Comparison of ENCODE assay signal across 19 mouse cellular contexts in genomic region chr1:169080686-169081085, GRCm38 (mm10).
DNase-seq lines count a peak whose midpoint lies in the region; TF ChIP-seq lines count a peak whose summit lies in the region.
"Had no signal": no experiment of that assay in that cellular context is flagged by ENCODE, and none has a peak within 500 bp of the region (broad histone marks: within the 10 kb centered on the region; RNA-seq: fewer than 3 reads in every experiment).

No protein-coding gene starts in this region.

- no peak for TF ChIP-seq CTCF in layer of hippocampus, adult 2 months (conservative IDR thresholded peaks at IDR 0.05)

- no peak overlapping the region for H3K27ac ChIP-seq in layer of hippocampus, adult 2 months
- H3K27ac ChIP-seq: embryonic facial prominence, embryonic 13.5 days; embryonic facial prominence, embryonic 15.5 days; forebrain, embryonic 10.5 days; forebrain, embryonic 12.5 days had no signal

- H3K4me3 ChIP-seq in layer of hippocampus, adult 2 months: no peak overlapping the region
- H3K4me3 ChIP-seq: embryonic facial prominence, embryonic 13.5 days; embryonic facial prominence, embryonic 15.5 days; erythroblast, embryonic 14.5 days; forebrain, embryonic 10.5 days; forebrain, embryonic 12.5 days had no signal

- DNase-seq in cerebellum, postnatal 14 days: peak; percentile 27 to 43
- no peak for DNase-seq in cerebellum, adult 9-11 months
- peak; percentile 19 to 37 for DNase-seq in layer of hippocampus, adult 2 months (ENCODE audit: low spot score in 2 of 2)
- no peak for DNase-seq in layer of hippocampus, adult 9-10 months (ENCODE audit: low spot score)
- DNase-seq in layer of hippocampus, postnatal 10 days (ENCODE audit: low spot score in 2 of 2): peak; percentile 46 to 55
- DNase-seq in layer of hippocampus, postnatal 25 days (ENCODE audit: extremely low spot score in 1 of 2, low spot score in 1 of 2): no peak
- DNase-seq: adrenal gland, adult 2 months; adrenal gland, postnatal 10 days; adrenal gland, postnatal 25 days; cerebellum, adult 11-12 months; cerebellum, adult 2 months; cerebellum, adult 9-10 months; cerebellum, postnatal 36 days; embryo, embryonic 11 days had no signal

Comparison
In these comparisons a context has a peak if more than half of its experiments do, and no peak if none do; other contexts are left out.
1. DNase-seq: peak in cerebellum, postnatal 14 days (2 of 2), layer of hippocampus, adult 2 months (2 of 2) and layer of hippocampus, postnatal 10 days (2 of 2); none in cerebellum, adult 9-11 months (single experiment), layer of hippocampus, adult 9-10 months (single experiment) and layer of hippocampus, postnatal 25 days (0 of 2).